In the genomic region with DNA sequence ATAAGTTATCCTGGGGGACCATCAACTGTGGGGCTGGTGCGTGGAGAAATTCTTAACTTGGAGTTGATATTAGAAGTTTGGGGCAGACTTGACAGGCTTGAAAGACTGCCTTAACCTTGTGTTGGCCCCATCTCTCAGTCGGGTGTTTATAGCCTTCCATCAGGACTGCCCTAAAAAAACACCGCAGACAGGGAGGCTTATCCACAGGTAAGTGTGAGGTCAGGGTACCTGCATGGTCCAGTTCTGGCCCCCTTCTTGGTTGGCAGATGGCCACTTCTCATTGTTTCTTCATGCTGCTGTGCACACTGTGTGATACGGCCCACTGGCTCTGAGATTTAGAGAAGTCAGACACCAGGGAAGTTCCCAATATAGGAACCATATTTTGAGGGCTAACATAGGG, we compare ENCODE assay signal across 12 mouse cellular contexts.
"Had no signal": no experiment of that assay in that cellular context is flagged by ENCODE, and none has a peak within 500 bp of the region (broad histone marks: within the 10 kb centered on the region; RNA-seq: fewer than 3 reads in every experiment).

No protein-coding gene starts in this region.

- H3K9me3 ChIP-seq: midbrain, embryonic 15.5 days had no signal

- H3K27me3 ChIP-seq: midbrain, embryonic 15.5 days had no signal

- H3K36me3 ChIP-seq: limb, embryonic 13.5 days; midbrain, embryonic 10.5 days; midbrain, embryonic 15.5 days; neural tube, embryonic 13.5 days had no signal

- H3K9ac ChIP-seq: limb, embryonic 13.5 days; liver, embryonic 14.5 days; midbrain, embryonic 15.5 days; neural tube, embryonic 13.5 days had no signal

- H3K4me3 ChIP-seq: layer of hippocampus, adult 2 months; limb, embryonic 13.5 days; midbrain, embryonic 10.5 days; midbrain, embryonic 15.5 days; neural tube, embryonic 13.5 days had no signal

- DNase-seq: lung, adult 2 months; lung, postnatal 10 days; lung, postnatal 4 days; thymus, adult 18-20 months; thymus, postnatal 14 days had no signal

- H3K4me1 ChIP-seq: midbrain, embryonic 15.5 days had no signal

- ATAC-seq: intestine, embryonic 16.5 days; midbrain, embryonic 15.5 days had no signal

- H3K27ac ChIP-seq: layer of hippocampus, adult 2 months; limb, embryonic 13.5 days; liver, embryonic 14.5 days; midbrain, embryonic 10.5 days; midbrain, embryonic 15.5 days; neural tube, embryonic 13.5 days had no signal

- H3K4me2 ChIP-seq: limb, embryonic 13.5 days; midbrain, embryonic 15.5 days; neural tube, embryonic 13.5 days had no signal
